Mouse (Mus musculus): Measurements from ENCODE around the gene Cav3.

GRCm38 (mm10) chr6:112463331-112463730 is 4.0 kb downstream of the Cav3 start:
- TF ChIP-seq CTCF (IDR thresholded peaks at IDR 0.05; ENCODE audit: control insufficient read depth, insufficient read depth, insufficient read length): no peak
- no peak for TF ChIP-seq USF1 (IDR thresholded peaks at IDR 0.05; ENCODE audit: low read depth)

Data from C2C12 (cell line).